Mouse (Mus musculus): ENCODE results near the gene Tmem141.

GRCm38 (mm10) chr2:25608671-25609070 lies 13.1 kb downstream of the Tmem141 start:
- TF ChIP-seq CTCF (conservative IDR thresholded peaks at IDR 0.05; ENCODE audit: low read length) (no peak), POU5F1 (IDR thresholded peaks at IDR 0.05; ENCODE audit: borderline replicate concordance, low read length) (no peak), NANOG (IDR thresholded peaks at IDR 0.05; ENCODE audit: borderline replicate concordance, low read length) (no peak)
